Mouse (Mus musculus) MEL (cell line): Measurements from ENCODE around the gene Agpat4. TPM values are rescaled to one million over a fixed set of nuclear protein-coding genes. Genes with fewer than 3 reads are reported as not detected.

ENCODE experiments used
- DNase-seq: peaks from one replicate; pipeline ENCODE4 v3.0.0; 2011; ENCODE audit warnings: low read depth, low spot score
- H3K27ac ChIP-seq: 2 replicates; pipeline ENCODE4 v1.5.1; 2012; ENCODE audit warnings: low read depth, mild to moderate bottlenecking, control low read depth, low read length, moderate library complexity; ENCODE audit not compliant: control insufficient read depth
- H3K27me3 ChIP-seq, 2 experiments: fragments of 150-350 bp in 1 of 2; sonication (generic) in 1 of 2; 2 replicates each; pipeline ENCODE4 v1.6.1; 2012; ENCODE audit warnings: low read length in 2 of 2, mild to moderate bottlenecking in 2 of 2, improper control_type of control experiment in 1 of 2, moderate library complexity in 1 of 2; ENCODE audit not compliant: insufficient read depth in 2 of 2, control insufficient read depth in 1 of 2
- H3K36me3 ChIP-seq, 2 experiments: 2 replicates each; pipeline ENCODE4 v1.6.1; 2012 to 2014; ENCODE audit warnings: low read length in 2 of 2, improper control_type of control experiment in 1 of 2, inconsistent platforms in 1 of 2, mild to moderate bottlenecking in 1 of 2; ENCODE audit not compliant: insufficient read depth in 2 of 2, control insufficient read depth in 1 of 2
- H3K4me1 ChIP-seq, 2 experiments: fragments of 150-350 bp in 1 of 2; sonication (generic) in 1 of 2; 2 replicates each; pipeline ENCODE4 v1.6.1; 2012; ENCODE audit warnings: low read length in 2 of 2, improper control_type of control experiment in 1 of 2, mild to moderate bottlenecking in 1 of 2; ENCODE audit not compliant: insufficient read depth in 2 of 2, control insufficient read depth in 1 of 2
- H3K4me3 ChIP-seq, 2 experiments: fragments of 150-350 bp in 1 of 2; sonication (generic) in 1 of 2; 2 replicates each; pipeline ENCODE4 v1.5.1; 2012; ENCODE audit warnings: low read depth in 2 of 2, low read length in 2 of 2, mild to moderate bottlenecking in 2 of 2, moderate library complexity in 2 of 2, control low read depth in 1 of 2, improper control_type of control experiment in 1 of 2; ENCODE audit not compliant: control insufficient read depth in 1 of 2, insufficient read depth in 1 of 2
- H3K79me2 ChIP-seq: 2 replicates; pipeline ENCODE4 v1.6.1; 2012; ENCODE audit warnings: mild to moderate bottlenecking, low read length, moderate library complexity; ENCODE audit not compliant: control insufficient read depth, poor library complexity, insufficient read depth
- H3K9ac ChIP-seq: 2 replicates; pipeline ENCODE4 v1.6.1; 2012; ENCODE audit warnings: low read depth, mild to moderate bottlenecking, control low read depth, low read length, moderate library complexity; ENCODE audit not compliant: control insufficient read depth, poor library complexity, severe bottlenecking
- H3K9me3 ChIP-seq: fragments of 150-350 bp; sonication (generic); replicated peaks from 2 replicates; pipeline ENCODE4 v1.6.1; 2012; ENCODE audit warnings: mild to moderate bottlenecking, low read length, improper control_type of control experiment, moderate library complexity; ENCODE audit not compliant: insufficient read depth
- BHLHE40 ChIP-seq: IDR thresholded peaks from 2 replicates; pipeline ENCODE4 v1.6.1; 2012; ENCODE audit warnings: low read depth, mild to moderate bottlenecking, inconsistent platforms, low read length, improper control_type of control experiment, borderline replicate concordance
- CTCF ChIP-seq, 3 experiments: IDR thresholded peaks in 2 of 3; conservative IDR thresholded peaks in 1 of 3; 2 replicates each; pipeline ENCODE4 v1.5.1; 2011 to 2012; ENCODE audit warnings: low read length in 3 of 3, low read depth in 2 of 3, mild to moderate bottlenecking in 2 of 3, improper control_type of control experiment in 1 of 3, inconsistent platforms in 1 of 3, mixed read lengths in 1 of 3, moderate library complexity in 1 of 3; ENCODE audit not compliant: control insufficient read depth in 1 of 3, insufficient read depth in 1 of 3, poor library complexity in 1 of 3, severe bottlenecking in 1 of 3
- E2F4 ChIP-seq: IDR thresholded peaks from 2 replicates; pipeline ENCODE4 v1.6.1; 2011; ENCODE audit warnings: low read depth, low read length, improper control_type of control experiment, borderline replicate concordance
- ELF1 ChIP-seq: IDR thresholded peaks from 2 replicates; pipeline ENCODE4 v1.6.1; 2014; ENCODE audit warnings: low read depth, mild to moderate bottlenecking, inconsistent platforms, low read length, improper control_type of control experiment, moderate library complexity
- GABPA ChIP-seq: IDR thresholded peaks from 2 replicates; pipeline ENCODE4 v1.6.1; 2012; ENCODE audit warnings: low read depth, mild to moderate bottlenecking, inconsistent platforms, low read length, improper control_type of control experiment, moderate library complexity
- JUND ChIP-seq: IDR thresholded peaks from 2 replicates; pipeline ENCODE4 v1.6.1; 2011; ENCODE audit warnings: low read depth, mild to moderate bottlenecking, improper control_type of control experiment, low read length
- KAT2A ChIP-seq: conservative IDR thresholded peaks from 2 replicates; pipeline ENCODE4 v1.6.1; 2012; ENCODE audit warnings: low read depth, low read length, improper control_type of control experiment, inconsistent platforms
- MAX ChIP-seq: IDR thresholded peaks from 2 replicates; pipeline ENCODE4 v1.6.1; 2011; ENCODE audit warnings: low read length, improper control_type of control experiment
- MXI1 ChIP-seq: IDR thresholded peaks from 2 replicates; pipeline ENCODE4 v1.6.1; 2011; ENCODE audit warnings: mild to moderate bottlenecking, low read depth, low read length, improper control_type of control experiment
- MYB ChIP-seq: IDR thresholded peaks from 2 replicates; pipeline ENCODE4 v1.6.1; 2011; ENCODE audit warnings: mild to moderate bottlenecking, low read depth, low read length, improper control_type of control experiment
- POLR2AphosphoS2 ChIP-seq: IDR thresholded peaks from 2 replicates; pipeline ENCODE4 v1.6.1; 2011; ENCODE audit warnings: low read length, improper control_type of control experiment
- RCOR1 ChIP-seq: IDR thresholded peaks from 2 replicates; pipeline ENCODE4 v1.6.1; 2012; ENCODE audit warnings: low read depth, mild to moderate bottlenecking, inconsistent platforms, low read length, improper control_type of control experiment
- SIN3A ChIP-seq: IDR thresholded peaks from 2 replicates; pipeline ENCODE4 v1.6.1; 2012; ENCODE audit warnings: low read length, improper control_type of control experiment, inconsistent platforms
- UBTF ChIP-seq: IDR thresholded peaks from 2 replicates; pipeline ENCODE4 v1.6.1; 2012; ENCODE audit warnings: low read depth, mild to moderate bottlenecking, inconsistent platforms, low read length, improper control_type of control experiment, moderate library complexity, borderline replicate concordance; ENCODE audit not compliant: insufficient read depth
- USF1 ChIP-seq: IDR thresholded peaks from 2 replicates; pipeline ENCODE4 v1.6.1; 2014; ENCODE audit warnings: low read depth, mild to moderate bottlenecking, inconsistent platforms, low read length, improper control_type of control experiment, moderate library complexity
- ZKSCAN1 ChIP-seq: IDR thresholded peaks from 2 replicates; pipeline ENCODE4 v1.6.1; 2012; ENCODE audit warnings: low read depth, mild to moderate bottlenecking, inconsistent platforms, low read length, improper control_type of control experiment, moderate library complexity
- ZMIZ1 ChIP-seq: IDR thresholded peaks from 2 replicates; pipeline ENCODE4 v1.6.1; 2012; ENCODE audit warnings: low read depth, mild to moderate bottlenecking, inconsistent platforms, low read length, improper control_type of control experiment, moderate library complexity
- polyA plus RNA-seq, 2 experiments: library from polyadenylated mRNA; stranded (reverse) in 1 of 2; unstranded in 1 of 2; fragments of >175 nt in 1 of 2; fragments of >200 nt in 1 of 2; gene quantifications; 2 replicates each; pipeline versions ENCODE4 v1.2.1 to v1.2.4; 2012; ENCODE audit warnings: low replicate concordance in 2 of 2, low read depth in 1 of 2; ENCODE audit not compliant: insufficient read length in 2 of 2, insufficient read depth in 1 of 2, missing spikeins in 1 of 2
- total RNA-seq: library from RNA; depleted of rRNA; stranded (reverse); fragments of 300-350 nt; gene quantifications from 2 replicates; pipeline ENCODE4 v1.2.3, GENCODE M21; 2012

Gene Agpat4
- total and polyA plus RNA-seq, 3 experiments, result 3.3 to 9.3 TPM; not detected in 1

DNA sequence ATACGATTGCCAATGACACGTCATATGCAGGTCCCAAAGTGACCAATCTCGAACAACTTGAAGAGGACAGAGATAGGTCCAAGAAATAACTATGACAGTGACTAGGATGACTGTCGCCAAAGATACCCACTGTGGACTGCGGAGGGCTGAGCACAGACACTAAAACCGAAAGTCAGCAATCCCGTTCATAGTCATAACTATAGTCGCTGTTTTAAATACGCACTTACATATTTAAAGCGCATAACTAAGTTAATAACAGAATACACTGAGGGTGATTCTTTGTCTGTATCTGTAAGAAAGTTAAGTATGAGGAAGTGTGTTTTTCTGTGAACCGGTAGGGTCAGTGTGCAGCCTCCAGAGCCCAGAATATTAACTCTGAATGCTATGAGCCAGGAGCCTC is 137.6 kb downstream of the Agpat4 start:
- Histone ChIP-seq H3K27me3 (no peaks in the 10 kb centered on the region), H3K9ac (no peak overlapping the region), H3K4me1 (no peaks in the 10 kb centered on the region), H3K9me3 (no peaks in the 10 kb centered on the region), H3K27ac (no peak overlapping the region), H3K36me3 (no peaks in the 10 kb centered on the region), H3K79me2 (no peaks in the 10 kb centered on the region), H3K4me3 (no peak overlapping the region)
- no peak for DNase-seq
- TF ChIP-seq BHLHE40 (no peak), GABPA (no peak), CTCF (IDR thresholded peaks at IDR 0.05 in 2 of 3, conservative IDR thresholded peaks at IDR 0.05 in 1 of 3; ENCODE audit: control insufficient read depth in 1 of 3, insufficient read depth in 1 of 3, low read depth in 2 of 3, low read length in 3 of 3, poor library complexity in 1 of 3, severe bottlenecking in 1 of 3) (no peak), JUND (no peak), MXI1 (no peak), MYB (no peak), KAT2A (no peak), ZKSCAN1 (no peak), UBTF (no peak), ELF1 (no peak), POLR2AphosphoS2 (no peak), ZMIZ1 (no peak)

GRCm38 (mm10) chr17:12258517-12258916 is 140.0 kb downstream of the Agpat4 start:
- H3K36me3 ChIP-seq, result no peaks in the 10 kb centered on the region
- H3K4me3 ChIP-seq, result no peak overlapping the region
- TF ChIP-seq E2F4 (no peak), MAX (no peak)
- no peak for DNase-seq
- H3K27ac ChIP-seq, result no peak overlapping the region
- no peaks in the 10 kb centered on the region for H3K9me3 ChIP-seq
- H3K9ac ChIP-seq, result no peak overlapping the region
- H3K79me2 ChIP-seq, result no peaks in the 10 kb centered on the region
- no peaks in the 10 kb centered on the region for H3K27me3 ChIP-seq
- H3K4me1 ChIP-seq, result no peaks in the 10 kb centered on the region

DNA sequence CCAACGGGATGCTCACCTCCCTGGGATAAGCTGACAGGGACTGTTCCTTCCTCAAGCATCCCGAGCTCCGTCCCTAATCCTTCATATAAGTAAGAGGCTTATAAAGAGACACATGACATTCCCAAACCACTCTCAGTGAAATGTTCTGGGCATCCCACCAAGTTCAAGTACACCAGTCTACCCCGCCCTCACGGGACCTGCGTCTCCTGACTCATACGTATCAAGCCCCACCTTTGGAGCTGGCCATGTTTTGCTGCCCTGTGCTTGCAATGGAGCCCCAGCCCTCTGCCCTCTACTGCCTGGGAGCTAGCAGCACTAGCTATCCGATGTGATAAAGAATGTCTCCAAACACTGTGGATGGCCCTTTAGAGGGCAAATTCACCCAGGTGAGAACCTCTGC is 141.5 kb downstream of the Agpat4 start:
- H3K4me1 ChIP-seq, result no peaks in the 10 kb centered on the region
- H3K36me3 ChIP-seq, result no peaks in the 10 kb centered on the region
- no peak for TF ChIP-seq JUND
- TF ChIP-seq RCOR1, result no peak
- no peak for TF ChIP-seq USF1
- no peak for TF ChIP-seq POLR2AphosphoS2
- TF ChIP-seq SIN3A, result no peak
- H3K79me2 ChIP-seq, result no peaks in the 10 kb centered on the region
- no peak overlapping the region for H3K27ac ChIP-seq
- no peak overlapping the region for H3K9ac ChIP-seq
- no peak for DNase-seq
- no peaks in the 10 kb centered on the region for H3K9me3 ChIP-seq
- no peak overlapping the region for H3K4me3 ChIP-seq
- no peaks in the 10 kb centered on the region for H3K27me3 ChIP-seq
